Mouse (Mus musculus) left cerebral cortex, adult 9 months (tissue): ENCODE data around the gene Rbfox1.

Experiments
- DNase-seq, 2 experiments: peaks; one replicate each; pipeline ENCODE4 v3.0.0; 2022; ENCODE audit warnings: low spot score in 2 of 2

Gene Rbfox1

DNA sequence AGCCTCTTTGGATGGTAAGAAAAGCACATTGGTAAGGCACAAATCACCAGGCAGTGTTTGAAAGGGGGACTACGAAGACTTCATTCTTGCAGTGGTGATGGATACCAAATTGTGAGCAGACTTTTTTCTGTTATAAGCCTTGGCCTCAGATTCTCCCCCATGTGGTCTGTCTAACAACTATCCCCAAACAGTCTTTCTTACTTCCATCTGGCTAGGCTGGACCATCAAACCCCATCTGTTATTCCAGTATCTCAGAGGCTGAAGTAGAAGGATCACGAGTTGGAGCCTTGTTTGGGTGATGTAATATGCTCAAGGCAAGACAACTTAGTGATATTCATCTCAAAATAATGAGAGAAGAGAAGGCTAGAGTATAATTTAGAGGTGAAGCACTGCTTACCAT lies 922.7 kb downstream of the Rbfox1 start:
- DNase-seq: no peak

GRCm38 (mm10) chr16:6813871-6814270 lies 928.7 kb downstream of the Rbfox1 start:
- no peak for DNase-seq

DNA sequence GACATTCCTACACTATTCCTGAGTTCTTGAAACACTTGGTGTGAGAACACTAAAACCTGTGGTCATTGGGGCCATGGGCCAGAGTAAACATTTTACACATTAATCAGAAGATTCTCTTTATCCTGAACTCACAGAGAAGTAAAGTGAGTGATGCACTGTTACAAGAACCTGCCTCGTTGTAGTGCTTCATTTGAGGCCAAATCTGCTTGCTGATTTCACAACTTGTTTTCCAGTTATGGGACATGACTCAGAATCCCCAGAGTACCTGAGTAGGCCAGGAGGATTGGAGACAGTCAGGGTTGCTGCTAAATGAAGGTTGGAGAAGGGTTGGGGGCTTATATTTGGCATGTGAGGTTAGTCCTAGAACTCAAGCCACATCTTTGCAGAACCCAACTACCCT lies 936.6 kb downstream of the Rbfox1 start:
- no peak for DNase-seq

GRCm38 (mm10) chr16:6829892-6830524 lies 944.9 kb downstream of the Rbfox1 start:
- DNase-seq: no peak

DNA sequence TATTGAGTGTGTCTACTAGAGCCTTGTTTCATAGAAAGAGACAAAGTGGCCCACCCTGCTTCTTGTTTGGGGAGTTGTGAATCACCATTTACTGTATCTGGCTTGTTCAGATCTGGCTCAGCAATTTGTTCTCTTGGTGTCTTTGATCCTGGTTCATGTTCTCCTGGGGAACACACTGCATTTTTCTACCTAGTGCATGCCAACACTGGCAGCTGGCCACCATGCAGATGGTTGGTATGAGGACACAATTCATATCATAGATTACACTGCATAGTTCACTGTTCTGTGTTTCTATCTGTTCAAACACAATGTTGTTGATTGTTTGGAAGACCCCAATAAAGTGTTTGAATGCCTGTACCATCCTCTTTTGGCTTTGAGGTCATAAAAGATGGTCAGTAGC lies 948.3 kb downstream of the Rbfox1 start:
- DNase-seq: no peak

GRCm38 (mm10) chr16:6835051-6835450 lies 949.9 kb downstream of the Rbfox1 start:
- no peak for DNase-seq

DNA sequence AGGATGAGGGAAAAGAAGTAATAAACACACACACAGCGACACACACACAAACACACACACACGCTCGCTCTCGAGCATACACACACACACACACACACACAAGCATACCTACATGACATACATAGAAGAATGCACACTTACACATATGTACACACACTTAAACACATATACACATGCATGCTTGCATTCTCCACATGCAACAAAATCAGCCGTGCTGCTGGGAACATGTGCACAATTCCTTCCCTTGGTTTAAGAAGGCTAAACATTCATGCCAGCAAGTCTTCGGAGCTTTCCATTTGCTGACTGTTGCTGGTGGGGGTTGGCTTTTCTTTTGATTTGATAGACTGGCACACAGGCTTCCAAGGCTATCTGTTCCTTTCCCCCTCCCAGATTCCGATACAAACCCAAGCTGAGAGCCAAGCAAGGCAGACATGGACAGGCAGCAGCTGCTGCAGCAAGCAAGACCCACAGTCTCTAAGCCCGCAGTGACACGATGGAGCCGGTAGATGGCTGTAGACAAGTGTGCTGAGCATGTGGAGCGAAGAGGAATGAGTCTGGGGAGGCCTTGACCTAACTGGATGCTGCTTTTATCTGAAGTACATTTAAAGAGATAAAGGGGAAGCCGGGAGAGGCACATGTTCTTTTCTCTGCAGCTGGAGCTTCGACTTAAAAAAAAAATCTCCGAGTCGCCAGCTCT lies 954.3 kb downstream of the Rbfox1 start:
- peak; percentile 28 to 66 for DNase-seq

- no peak for DNase-seq
These were observed 954.9 kb downstream of the Rbfox1 start for GRCm38 (mm10) chr16:6840007-6840406.

DNA sequence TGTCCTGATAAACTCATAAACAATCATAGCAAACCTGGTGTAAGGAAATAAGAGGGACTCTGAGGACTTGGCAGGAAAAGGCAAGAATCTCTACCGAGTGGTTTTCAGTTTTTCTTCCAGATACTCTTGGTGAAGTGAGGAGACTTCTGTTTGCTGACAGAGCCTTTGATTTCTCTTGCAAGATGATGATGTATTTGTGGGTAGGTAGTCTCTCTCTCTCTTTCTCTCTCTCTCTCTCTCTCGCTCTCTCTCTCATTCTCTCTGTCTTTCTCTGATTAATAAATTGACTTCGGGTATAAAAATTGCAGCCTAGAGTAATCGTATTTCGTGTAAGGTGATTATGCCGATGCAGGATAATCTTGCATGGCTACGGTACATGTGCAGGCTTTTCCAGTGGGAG lies 955.3 kb downstream of the Rbfox1 start:
- DNase-seq: no peak

- DNase-seq: no peak
These were observed 957.1 kb downstream of the Rbfox1 start for GRCm38 (mm10) chr16:6842066-6842785.

DNA sequence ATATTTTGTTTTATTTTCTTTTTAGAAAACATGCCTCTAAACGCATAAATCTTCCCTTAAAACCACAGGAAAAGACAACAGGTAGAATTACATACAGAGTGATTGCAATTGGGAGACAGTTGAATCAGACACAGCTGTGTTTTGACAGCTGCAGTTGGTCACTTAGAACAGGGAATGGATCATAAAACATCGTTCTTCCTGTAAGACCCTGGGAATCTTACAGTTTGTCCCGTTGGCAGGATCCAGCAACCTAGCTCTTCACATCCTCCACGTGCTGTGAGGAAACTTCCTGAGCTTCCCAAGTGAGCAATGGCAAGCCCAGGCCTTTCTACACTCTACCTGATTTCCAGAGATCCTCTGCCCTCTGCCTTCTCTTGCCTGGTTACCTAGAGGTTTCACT lies 959.5 kb downstream of the Rbfox1 start:
- no peak for DNase-seq

GRCm38 (mm10) chr16:6851393-6851792 lies 966.2 kb downstream of the Rbfox1 start:
- no peak for DNase-seq

DNA sequence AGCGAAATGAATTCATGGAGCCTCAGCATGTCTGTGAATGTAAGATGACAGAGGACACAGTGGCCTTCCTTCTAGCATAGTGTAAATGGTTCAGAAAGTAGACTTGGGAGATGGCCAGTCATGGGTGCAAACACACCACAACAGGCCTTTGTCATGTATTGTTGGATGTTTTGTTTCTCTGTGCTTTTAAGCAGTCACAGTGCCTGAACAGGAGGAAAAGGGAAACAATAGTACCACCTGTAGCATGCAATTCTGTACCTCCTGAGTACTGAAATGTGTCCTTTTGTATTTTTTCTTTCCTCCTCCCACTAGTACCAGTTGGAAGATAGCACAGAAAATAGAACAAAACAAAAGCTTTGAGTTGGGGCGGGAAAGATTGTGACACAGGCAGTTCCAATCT lies 968.6 kb downstream of the Rbfox1 start:
- no peak for DNase-seq

DNA sequence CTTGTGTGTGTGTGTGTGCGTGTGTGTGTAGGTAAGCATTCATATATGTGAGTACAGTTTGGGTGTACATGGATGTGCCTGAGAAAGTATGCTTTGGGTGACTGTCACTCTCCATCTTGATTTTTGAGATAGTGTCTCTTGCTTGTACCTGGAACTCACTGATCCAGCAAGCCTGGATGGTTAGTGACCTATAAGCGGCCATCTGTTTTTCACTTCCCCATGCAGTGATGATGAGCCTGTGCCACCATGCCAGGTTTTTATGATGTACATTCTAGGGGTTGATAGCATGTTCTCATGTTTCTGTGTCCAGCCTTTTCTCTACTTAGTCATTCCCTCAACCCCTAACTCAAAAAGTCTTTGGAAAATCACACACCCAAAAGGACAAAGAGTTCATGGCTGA lies 976.5 kb downstream of the Rbfox1 start:
- DNase-seq: no peak

- no peak for DNase-seq
These were observed 997.7 kb downstream of the Rbfox1 start for GRCm38 (mm10) chr16:6882683-6883430.

- DNase-seq: no peak
These were observed 998.6 kb downstream of the Rbfox1 start for GRCm38 (mm10) chr16:6883798-6884197.

- DNase-seq: no peak
These were observed 1000.5 kb downstream of the Rbfox1 start for GRCm38 (mm10) chr16:6885617-6886016.

DNA sequence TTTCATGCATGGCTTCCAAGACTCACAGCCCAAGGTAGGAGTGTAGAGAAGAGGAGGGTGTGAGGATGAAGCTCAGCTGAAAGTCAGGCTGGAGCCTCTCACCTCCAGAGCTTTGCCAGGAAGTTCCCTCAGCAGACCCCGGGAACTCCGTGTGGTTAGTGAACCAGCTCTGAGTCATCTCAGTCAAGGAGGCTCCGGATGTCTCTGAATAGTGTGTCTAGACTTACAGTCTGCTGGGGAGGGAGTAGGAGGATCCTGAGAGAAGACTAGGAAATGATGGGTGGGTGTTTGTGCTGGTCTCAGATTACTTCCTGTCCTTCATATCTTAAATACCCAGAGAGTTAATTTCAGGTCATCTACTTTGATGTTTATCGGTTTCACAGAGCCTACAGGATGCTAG lies 1004.1 kb downstream of the Rbfox1 start:
- peak in 1 of 2 experiments; percentile 49 for DNase-seq

- DNase-seq: no peak
These were observed 1012.6 kb downstream of the Rbfox1 start for GRCm38 (mm10) chr16:6897734-6898133.

DNA sequence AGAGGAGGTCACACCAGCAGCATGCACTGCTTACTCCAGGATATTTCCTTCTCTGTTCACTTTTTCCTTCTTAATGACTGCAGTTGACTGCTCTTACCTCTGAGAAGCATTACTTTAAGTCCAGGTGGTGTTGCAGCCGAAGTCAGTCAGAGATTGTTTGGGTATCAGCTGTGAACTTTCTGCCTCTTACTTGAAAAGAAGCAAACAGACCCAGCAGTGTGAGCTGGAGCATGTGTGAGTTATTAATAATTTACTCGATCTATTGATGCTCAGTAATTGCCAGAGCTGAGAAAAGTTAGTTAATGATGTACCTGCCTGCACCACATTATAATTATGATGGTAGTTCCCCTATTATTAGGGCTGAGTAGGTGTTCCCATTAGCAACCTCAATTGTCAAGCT lies 1014.9 kb downstream of the Rbfox1 start:
- DNase-seq: no peak

GRCm38 (mm10) chr16:6904984-6905383 lies 1019.8 kb downstream of the Rbfox1 start:
- no peak for DNase-seq

- no peak for DNase-seq
These were observed 1020.8 kb downstream of the Rbfox1 start for GRCm38 (mm10) chr16:6906001-6906400.
